Mouse (Mus musculus): ENCODE data around the gene Creld2.

The Creld2 gene

GRCm38 (mm10) chr15:88819026-88819905 is at the start of gene Creld2, which contains the start of gene Alg12:
Creld2 (plus strand) TSS chr15:88819646.
Alg12 (minus strand) TSS chr15:88819318.
- under 1% methylated on average over 88 of the region's 88 CpGs for WGBS

GRCm38 (mm10) chr15:88774630-88775029 is 44.8 kb upstream of the Creld2 start:
- WGBS = 96% methylated on average over 5 of the region's 5 CpGs

GRCm38 (mm10) chr15:88792140-88792850 is 27.2 kb upstream of the Creld2 start:
- 84% methylated on average over 4 of the region's 4 CpGs for WGBS

- WGBS = 90% methylated on average over 5 of the region's 5 CpGs
These were observed 24.7 kb upstream of the Creld2 start for GRCm38 (mm10) chr15:88794729-88795128.

- WGBS = 85% methylated on average over 11 of the region's 11 CpGs
These were observed 19.5 kb upstream of the Creld2 start for GRCm38 (mm10) chr15:88799950-88800371.

- WGBS = 83% methylated on average over 6 of the region's 6 CpGs
These were observed 18.5 kb upstream of the Creld2 start for GRCm38 (mm10) chr15:88800921-88801354.

- WGBS = 89% methylated on average over 3 of the region's 3 CpGs
These were observed 17.5 kb upstream of the Creld2 start for GRCm38 (mm10) chr15:88801903-88802302.

GRCm38 (mm10) chr15:88802348-88802747 is 17.1 kb upstream of the Creld2 start:
- WGBS = 88% methylated on average over 6 of the region's 6 CpGs

GRCm38 (mm10) chr15:88808121-88808520 is 11.3 kb upstream of the Creld2 start:
- 88% methylated on average over 8 of the region's 8 CpGs for WGBS

GRCm38 (mm10) chr15:88810369-88810768 is 9.1 kb upstream of the Creld2 start:
- 93% methylated on average over 2 of the region's 2 CpGs for WGBS

- WGBS = 89% methylated on average over 3 of the region's 3 CpGs
These were observed 6.2 kb upstream of the Creld2 start for GRCm38 (mm10) chr15:88813262-88813661.

- 98% methylated on average over 2 of the region's 2 CpGs for WGBS
These were observed 5.6 kb upstream of the Creld2 start for GRCm38 (mm10) chr15:88813873-88814272.

- WGBS = 98% methylated on average over 11 of the region's 11 CpGs
These were observed 4.9 kb upstream of the Creld2 start for GRCm38 (mm10) chr15:88814411-88815047.

GRCm38 (mm10) chr15:88815196-88815700 is 4.2 kb upstream of the Creld2 start:
- WGBS = 92% methylated on average over 6 of the region's 6 CpGs

- under 1% methylated on average over 23 of the region's 23 CpGs for WGBS
These were observed 459 bp downstream of the Creld2 start for GRCm38 (mm10) chr15:88819906-88820303.

- 84% methylated on average over 7 of the region's 7 CpGs for WGBS
These were observed 2.0 kb downstream of the Creld2 start for GRCm38 (mm10) chr15:88821403-88821802.

GRCm38 (mm10) chr15:88822513-88822912 is 3.1 kb downstream of the Creld2 start:
- WGBS = 92% methylated on average over 7 of the region's 7 CpGs

- 89% methylated on average over 5 of the region's 5 CpGs for WGBS
These were observed 3.9 kb downstream of the Creld2 start for GRCm38 (mm10) chr15:88823376-88823775.

GRCm38 (mm10) chr15:88827466-88827865 is 8.0 kb downstream of the Creld2 start:
- 93% methylated on average over 6 of the region's 6 CpGs for WGBS

GRCm38 (mm10) chr15:88827991-88828799 is 8.7 kb downstream of the Creld2 start:
- WGBS = 27% methylated on average over 9 of the region's 9 CpGs
